Mouse (Mus musculus): ENCODE results near the gene Cypt2.
"Not testable (repeated sequence)": the region's sequence is repeated elsewhere in the genome, so short reads cannot be mapped to it uniquely, and the experiment has no call there.

- not testable (repeated sequence) for TF ChIP-seq POLR2A (IDR thresholded peaks at IDR 0.05; ENCODE audit: borderline replicate concordance, insufficient read depth, low read length); CTCF (IDR thresholded peaks at IDR 0.05; ENCODE audit: borderline replicate concordance, insufficient read depth, low read depth, low read length)
Observed at GRCm38 (mm10) chrX:105499472-105499871, at the start of gene Cypt2.
